Mouse (Mus musculus) megakaryocyte, embryonic 14.5 days (primary cell): Measurements from ENCODE around the gene Clec5a. TPM values are rescaled to one million over a fixed set of nuclear protein-coding genes. Genes with fewer than 3 reads are reported as not detected.

Source experiments
- H3K27me3 ChIP-seq: replicated peaks from 2 replicates; pipeline ENCODE3; 2012; ENCODE audit warnings: inconsistent platforms
- H3K36me3 ChIP-seq: replicated peaks from 2 replicates; pipeline ENCODE3; 2012; ENCODE audit warnings: low read length, inconsistent platforms, mixed read lengths
- H3K4me1 ChIP-seq: 2 replicates; pipeline ENCODE4 v1.6.1; 2012; ENCODE audit warnings: inconsistent platforms
- H3K4me3 ChIP-seq: replicated peaks from 2 replicates; pipeline ENCODE3; 2012; ENCODE audit warnings: moderate library complexity, mild to moderate bottlenecking, inconsistent platforms
- H3K9me3 ChIP-seq: 2 replicates; pipeline ENCODE4 v1.6.1; 2012; ENCODE audit warnings: inconsistent platforms
- FLI1 ChIP-seq: IDR thresholded peaks from 2 replicates; pipeline ENCODE4 v1.6.1; 2012; ENCODE audit warnings: low read length, inconsistent platforms, mixed read lengths
- GATA1 ChIP-seq: IDR thresholded peaks from 3 replicates; pipeline ENCODE4 v1.6.1; 2012; ENCODE audit warnings: mixed read lengths, low read length, inconsistent platforms, borderline replicate concordance
- polyA plus RNA-seq: library from polyadenylated mRNA; stranded (reverse); fragments of >175 nt; gene quantifications from 2 replicates; pipeline ENCODE4 v1.2.3, GENCODE M21; 2012; ENCODE audit warnings: low replicate concordance; ENCODE audit not compliant: insufficient read depth

Gene Clec5a
- polyA plus RNA-seq, 1 experiment: 0.02 TPM

- H3K9me3 ChIP-seq: no peaks in the 10 kb centered on the region
- H3K4me3 ChIP-seq: no peak overlapping the region
- no peaks in the 10 kb centered on the region for H3K27me3 ChIP-seq
- TF ChIP-seq GATA1 (no peak), FLI1 (no peak)
- no peaks in the 10 kb centered on the region; the same call in 1 of the 2 replicates for H3K4me1 ChIP-seq
- no peaks in the 10 kb centered on the region for H3K36me3 ChIP-seq
Observed at GRCm38 (mm10) chr6:40588346-40588745, 2.7 kb upstream of the Clec5a start.

GRCm38 (mm10) chr6:40584336-40584735, 1.3 kb downstream of the Clec5a start:
- H3K36me3 ChIP-seq: no peaks in the 10 kb centered on the region
- no peaks in the 10 kb centered on the region; the same call in 1 of the 2 replicates for H3K4me1 ChIP-seq
- H3K4me3 ChIP-seq: no peak overlapping the region
- H3K27me3 ChIP-seq: no peaks in the 10 kb centered on the region
- TF ChIP-seq GATA1 (no peak), FLI1 (no peak)
- no peaks in the 10 kb centered on the region for H3K9me3 ChIP-seq

GRCm38 (mm10) chr6:40576305-40576704, 9.3 kb downstream of the Clec5a start:
- TF ChIP-seq GATA1 (no peak), FLI1 (no peak)
- no peaks in the 10 kb centered on the region for H3K36me3 ChIP-seq
- H3K4me1 ChIP-seq: no peaks in the 10 kb centered on the region
- no peak overlapping the region for H3K4me3 ChIP-seq
- H3K9me3 ChIP-seq: no peaks in the 10 kb centered on the region
- H3K27me3 ChIP-seq: peaks cover 7% of the 10 kb centered on the region

GRCm38 (mm10) chr6:40573618-40574017, 12.0 kb downstream of the Clec5a start:
- TF ChIP-seq GATA1 (no peak), FLI1 (no peak)
- Histone ChIP-seq H3K27me3 (peaks cover 9% of the 10 kb centered on the region), H3K9me3 (no peaks in the 10 kb centered on the region), H3K4me1 (no peaks in the 10 kb centered on the region), H3K36me3 (no peaks in the 10 kb centered on the region), H3K4me3 (no peak overlapping the region)

DNA sequence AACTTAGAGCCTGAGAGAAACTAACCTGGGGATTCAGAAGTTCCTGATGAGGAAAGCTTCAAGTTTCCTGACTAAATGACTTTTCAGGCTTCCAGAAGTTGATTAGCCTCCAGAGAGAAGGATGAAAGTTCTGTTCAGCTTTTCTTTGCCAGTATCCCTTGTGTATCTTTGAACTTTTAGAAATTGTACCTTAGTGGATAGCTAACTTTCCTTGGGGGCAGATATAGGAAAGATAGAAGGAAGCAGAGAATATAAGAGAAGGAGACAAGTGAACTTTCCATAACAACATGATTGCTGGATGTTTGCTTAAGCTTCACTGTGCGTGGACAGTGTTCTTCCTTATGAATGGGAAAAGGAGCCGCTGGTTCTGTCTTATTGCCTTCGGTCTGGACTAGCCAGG, 16.4 kb downstream of the Clec5a start, which contains the start of gene Olfr460:
TSS of gene Olfr460 (plus strand) at position 301 of the 400 bp plus-strand sequence.
- H3K4me1 ChIP-seq: no peaks in the 10 kb centered on the region

GRCm38 (mm10) chr6:40554950-40555349, 30.7 kb downstream of the Clec5a start, which contains the start of gene Olfr461:
TSS of gene Olfr461 (minus strand) at chr6:40555050.
- no peak for TF ChIP-seq GATA1
- TF ChIP-seq FLI1: no peak
- Histone ChIP-seq H3K4me3 (no peak within 1 kb of the TSS), H3K36me3 (no peaks in the 10 kb centered on the region), H3K9me3 (no peaks in the 10 kb centered on the region), H3K4me1 (no peaks in the 10 kb centered on the region), H3K27me3 (no peaks in the 10 kb centered on the region)

More for the DNA sequence above, 16.4 kb downstream of the Clec5a start, which contains the start of gene Olfr460:
- no peaks in the 10 kb centered on the region for H3K36me3 ChIP-seq
- no peak within 1 kb of the TSS for H3K4me3 ChIP-seq
- TF ChIP-seq FLI1: no peak
- no peak for TF ChIP-seq GATA1
- H3K9me3 ChIP-seq: no peaks in the 10 kb centered on the region
- H3K27me3 ChIP-seq: peaks cover 7% of the 10 kb centered on the region

DNA sequence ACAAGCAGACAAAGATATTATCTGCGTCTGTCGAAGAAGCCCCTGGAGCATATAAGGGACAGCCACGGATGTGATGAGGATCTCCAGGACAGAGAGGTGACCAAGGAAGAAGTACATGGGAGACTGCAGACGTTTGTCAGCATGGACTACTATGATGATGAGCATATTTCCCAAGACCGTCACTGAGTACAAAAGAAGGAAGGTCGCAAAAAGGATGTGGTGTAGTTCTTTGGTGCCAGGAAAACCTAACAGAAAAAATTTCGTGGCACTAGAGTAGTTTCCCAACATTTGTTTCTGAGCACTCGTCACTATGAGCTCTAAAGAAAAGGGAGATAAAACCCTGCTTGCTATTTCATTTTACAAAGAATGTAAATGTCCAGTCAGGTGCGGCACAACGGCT, 40.9 kb downstream of the Clec5a start:
- H3K4me3 ChIP-seq: no peak overlapping the region
- no peaks in the 10 kb centered on the region for H3K36me3 ChIP-seq
- no peaks in the 10 kb centered on the region for H3K4me1 ChIP-seq
- H3K27me3 ChIP-seq: no peaks in the 10 kb centered on the region
- no peak for TF ChIP-seq GATA1
- TF ChIP-seq FLI1: no peak
- no peaks in the 10 kb centered on the region for H3K9me3 ChIP-seq

Other genes starting within 250 kb of the Clec5a start
- gene E330009J07Rik, start 149.7 kb downstream of the Clec5a start, polyA plus RNA-seq: 0.12 TPM in 1 of 2 replicates, not detected in the other
- 0.57 TPM in 1 of 2 replicates, not detected in the other for gene Wee2, start 146.7 kb downstream of the Clec5a start, polyA plus RNA-seq
- 7.4 and 12.6 TPM in 2 replicates for gene Ssbp1, start 114.5 kb downstream of the Clec5a start, polyA plus RNA-seq
- gene Tas2r137, start 94.6 kb downstream of the Clec5a start, polyA plus RNA-seq: not detected in 2 replicates
- not detected in 2 replicates for gene Tas2r108, start 92.3 kb downstream of the Clec5a start, polyA plus RNA-seq
- not detected in 2 replicates for gene Prss37, start 66.3 kb downstream of the Clec5a start, polyA plus RNA-seq
- not detected in 2 replicates for gene Olfr461, start 30.8 kb downstream of the Clec5a start, polyA plus RNA-seq
- gene Olfr460, start 16.3 kb downstream of the Clec5a start, polyA plus RNA-seq: not detected in 2 replicates
- gene Tas2r138, start 27.5 kb upstream of the Clec5a start, polyA plus RNA-seq: not detected in 2 replicates
- not detected in 2 replicates for gene Mgam, start 43.0 kb upstream of the Clec5a start, polyA plus RNA-seq